Mouse (Mus musculus): ENCODE measurements around the gene Olfr854. TPM values are rescaled to one million over a fixed set of nuclear protein-coding genes. Genes with fewer than 3 reads are reported as not detected.

Olfr854 gene
- not detected in 2 replicates for polyA plus RNA-seq (2016; fragmentation: Nextera tagmentation; extraction: Ambion mirVana)

- H3K4me2 ChIP-seq: no peak within 1 kb of the TSS
- 0 out of 2 replicates have a peak, but pooled peaks cover 8% of the 10 kb centered on the region for H3K9me3 ChIP-seq
- H3K9ac ChIP-seq (replicated peaks): no peak within 1 kb of the TSS
- H3K4me1 ChIP-seq (replicated peaks): no peaks in the 10 kb centered on the region
- no peak within 1 kb of the TSS for H3K4me3 ChIP-seq (replicated peaks)
- H3K27ac ChIP-seq: no peak within 1 kb of the TSS
- H3K36me3 ChIP-seq: no peaks in the 10 kb centered on the region
- no peak for ATAC-seq (ENCODE audit: insufficient number of reproducible peaks, insufficient read depth, low FRiP score, low TSS enrichment, low read depth)
- H3K27me3 ChIP-seq: no peaks in the 10 kb centered on the region
- WGBS: 79% methylated on average over 1 of the region's 1 CpGs
Observed at GRCm38 (mm10) chr9:19567282-19567681, at the start of gene Olfr854. TSS of gene Olfr854 (minus strand) at chr9:19567382.

- no peak within 1 kb of the TSS for H3K4me3 ChIP-seq (replicated peaks)
- H3K36me3 ChIP-seq: no peaks in the 10 kb centered on the region
- no peaks in the 10 kb centered on the region for H3K4me1 ChIP-seq (replicated peaks)
- ATAC-seq (ENCODE audit: insufficient number of reproducible peaks, insufficient read depth, low FRiP score, low TSS enrichment, low read depth): no peak
- H3K4me2 ChIP-seq: no peak within 1 kb of the TSS
- H3K27me3 ChIP-seq: no peaks in the 10 kb centered on the region
- H3K9me3 ChIP-seq: peaks cover 13% of the 10 kb centered on the region; the same call in 1 of the 2 replicates
- H3K27ac ChIP-seq: no peak within 1 kb of the TSS
- H3K9ac ChIP-seq (replicated peaks): no peak within 1 kb of the TSS
Observed at GRCm38 (mm10) chr9:19582317-19582716, 15.1 kb upstream of the Olfr854 start, which contains the start of gene Olfr855. TSS of gene Olfr855 (plus strand) at chr9:19582617.

- ATAC-seq (ENCODE audit: insufficient number of reproducible peaks, insufficient read depth, low FRiP score, low TSS enrichment, low read depth): no peak
Observed at GRCm38 (mm10) chr9:19540976-19541375, 26.2 kb downstream of the Olfr854 start, which contains the start of gene Olfr853. TSS of gene Olfr853 (minus strand) at chr9:19541076.

More at GRCm38 (mm10) chr9:19540976-19541375, 26.2 kb downstream of the Olfr854 start, which contains the start of gene Olfr853:
- WGBS: 80% methylated on average over 1 of the region's 1 CpGs
- Histone ChIP-seq H3K27me3 (no peaks in the 10 kb centered on the region), H3K4me1 (replicated peaks) (no peaks in the 10 kb centered on the region), H3K27ac (no peak within 1 kb of the TSS), H3K4me3 (replicated peaks) (no peak within 1 kb of the TSS), H3K9ac (replicated peaks) (no peak within 1 kb of the TSS), H3K4me2 (no peak within 1 kb of the TSS), H3K9me3 (peaks cover 15% of the 10 kb centered on the region), H3K36me3 (no peaks in the 10 kb centered on the region)

Other genes starting within 250 kb of the Olfr854 start
- gene Olfr845, start 230.9 kb downstream of the Olfr854 start, polyA plus RNA-seq (2016; fragmentation: Nextera tagmentation; extraction: Ambion mirVana): not detected in 2 replicates
- not detected in 2 replicates for gene Olfr846, start 203.4 kb downstream of the Olfr854 start, polyA plus RNA-seq (2016; fragmentation: Nextera tagmentation; extraction: Ambion mirVana)
- gene Olfr847, start 188.7 kb downstream of the Olfr854 start, polyA plus RNA-seq (2016; fragmentation: Nextera tagmentation; extraction: Ambion mirVana): not detected in 2 replicates
- gene Olfr849, start 127.1 kb downstream of the Olfr854 start, polyA plus RNA-seq (2016; fragmentation: Nextera tagmentation; extraction: Ambion mirVana): not detected in 2 replicates
- not detected in 2 replicates for gene Olfr850, start 89.1 kb downstream of the Olfr854 start, polyA plus RNA-seq (2016; fragmentation: Nextera tagmentation; extraction: Ambion mirVana)
- not detected in 2 replicates for gene Olfr851, start 74.1 kb downstream of the Olfr854 start, polyA plus RNA-seq (2016; fragmentation: Nextera tagmentation; extraction: Ambion mirVana)
- not detected in 2 replicates for gene Olfr853, start 26.3 kb downstream of the Olfr854 start, polyA plus RNA-seq (2016; fragmentation: Nextera tagmentation; extraction: Ambion mirVana)
- gene Olfr855, start 15.2 kb upstream of the Olfr854 start, polyA plus RNA-seq (2016; fragmentation: Nextera tagmentation; extraction: Ambion mirVana): not detected in 2 replicates
- gene Zfp317, start 54.7 kb upstream of the Olfr854 start, polyA plus RNA-seq (2016; fragmentation: Nextera tagmentation; extraction: Ambion mirVana): 37.2 and 37.5 TPM in 2 replicates
- not detected in 2 replicates for gene Olfr857, start 142.1 kb upstream of the Olfr854 start, polyA plus RNA-seq (2016; fragmentation: Nextera tagmentation; extraction: Ambion mirVana)
- gene Olfr58, start 212.9 kb upstream of the Olfr854 start, polyA plus RNA-seq (2016; fragmentation: Nextera tagmentation; extraction: Ambion mirVana): not detected in 2 replicates
- gene Olfr859, start 237.5 kb upstream of the Olfr854 start, polyA plus RNA-seq (2016; fragmentation: Nextera tagmentation; extraction: Ambion mirVana): not detected in 2 replicates

Measured in limb, embryonic 12.5 days (tissue).